In the genomic region with DNA sequence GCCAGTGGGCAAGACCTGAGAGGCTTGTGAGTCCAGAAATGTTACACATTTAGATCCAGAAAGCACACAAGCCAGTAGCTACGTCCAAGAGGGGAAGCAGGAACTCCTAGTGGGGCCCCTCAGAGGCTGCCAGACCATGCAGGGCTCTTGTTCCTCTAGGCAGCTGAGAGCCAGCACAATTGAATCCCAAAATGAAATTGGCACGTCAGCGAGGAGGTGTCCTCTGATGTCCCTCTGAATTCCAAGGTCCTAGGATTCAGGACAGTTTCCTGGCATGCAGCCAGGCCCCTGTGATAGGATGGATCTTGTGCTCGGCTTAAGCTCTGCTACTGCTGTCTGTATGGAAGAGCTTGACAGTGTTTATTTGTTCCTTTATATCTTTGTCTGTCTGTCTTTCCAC, we compare ENCODE assay signal across 9 mouse cellular contexts.
DNase-seq lines count a peak whose midpoint lies in the region; ATAC-seq and TF ChIP-seq lines count a peak whose summit lies in the region.
"Had no signal": no experiment of that assay in that cellular context is flagged by ENCODE, and none has a peak within 500 bp of the region (broad histone marks: within the 10 kb centered on the region; RNA-seq: fewer than 3 reads in every experiment).

No protein-coding gene starts in this region.

- intact Hi-C loops in heart, postnatal 36 days (cut with DNase I): loop anchor here (2.0 to 5.0 kb wide), 2 partner anchors 44 to 1515 kb away; no protein-coding TSS in a partner anchor

- 0 out of 2 replicates have a peak overlapping the region, but pooled peaks have one; percentile 43 for H3K27ac ChIP-seq in layer of hippocampus, adult 2 months
- H3K27ac ChIP-seq in forebrain, embryonic 11.5 days (ENCODE audit: low read depth, low read length): no peak overlapping the region
- H3K27ac ChIP-seq: kidney, postnatal 0 days had no signal

- TF ChIP-seq CTCF in layer of hippocampus, adult 2 months (conservative IDR thresholded peaks at IDR 0.05): no peak

- no peak for DNase-seq in layer of hippocampus, adult 2 months (ENCODE audit: low spot score in 2 of 2)
- DNase-seq in layer of hippocampus, adult 9-10 months (ENCODE audit: low spot score): no peak
- peak; percentile 81 for DNase-seq in adrenal gland, postnatal 14 days
- DNase-seq in cerebellum, postnatal 25 days: peak; percentile 76 to 80
- peak; percentile 69 to 73 for DNase-seq in heart, postnatal 36 days
- no peak for DNase-seq in forebrain, embryonic 11.5 days (ENCODE audit: low spot score)
- DNase-seq in right cerebral cortex, postnatal 25 days: no peak

- no peaks in the 10 kb centered on the region for H3K4me1 ChIP-seq in forebrain, embryonic 11.5 days (replicated peaks; ENCODE audit: control insufficient read depth, insufficient read depth, low read length)

- no peak overlapping the region for H3K4me3 ChIP-seq in layer of hippocampus, adult 2 months
- H3K4me3 ChIP-seq in forebrain, embryonic 11.5 days (ENCODE audit: low read depth, low read length): no peak overlapping the region

- 71% methylated on average over 4 of the region's 4 CpGs for WGBS in forebrain, embryonic 11.5 days

- H3K4me2 ChIP-seq in forebrain, embryonic 11.5 days (ENCODE audit: low read depth, low read length, severe bottlenecking): no peak overlapping the region

- no peaks in the 10 kb centered on the region for H3K27me3 ChIP-seq in forebrain, embryonic 11.5 days (ENCODE audit: control insufficient read depth, insufficient read depth, low read length)

- H3K36me3 ChIP-seq in forebrain, embryonic 11.5 days (ENCODE audit: control insufficient read depth, insufficient read depth, low read length): no peaks in the 10 kb centered on the region

- H3K9me3 ChIP-seq in forebrain, embryonic 11.5 days (ENCODE audit: control insufficient read depth, low read length): no peaks in the 10 kb centered on the region

- ATAC-seq in forebrain, embryonic 11.5 days (replicated peaks; ENCODE audit: low FRiP score): no peak
- no peak for ATAC-seq in CD4-positive, CD25-positive, alpha-beta regulatory T cell, adult 4 months

- H3K9ac ChIP-seq in forebrain, embryonic 11.5 days (ENCODE audit: low read length): no peak overlapping the region

Comparison
In these comparisons a context has a peak if more than half of its experiments do, and no peak if none do; other contexts are left out.
1. DNase-seq: peak in adrenal gland, postnatal 14 days (single experiment), cerebellum, postnatal 25 days (2 of 2) and heart, postnatal 36 days (2 of 2); none in layer of hippocampus, adult 2 months (0 of 2), layer of hippocampus, adult 9-10 months (single experiment), forebrain, embryonic 11.5 days (single experiment) and right cerebral cortex, postnatal 25 days (single experiment).